Mouse (Mus musculus) ES-Bruce4 (cell line): ENCODE results near the gene Zfp932.
"Not testable (repeated sequence)": the region's sequence is repeated elsewhere in the genome, so short reads cannot be mapped to it uniquely, and the experiment has no call there.

Source experiments
- CTCF ChIP-seq: IDR thresholded peaks from one replicate; pipeline ENCODE4 v1.8.1; 2011; ENCODE audit warnings: low read depth, low read length
- EP300 ChIP-seq: IDR thresholded peaks from 2 replicates; pipeline ENCODE4 v1.6.1; 2011; ENCODE audit warnings: low read depth, low read length; ENCODE audit not compliant: insufficient read depth

- not testable (repeated sequence) for TF ChIP-seq CTCF, EP300
Observed at GRCm38 (mm10) chr5:109980743-109981142, 15.6 kb upstream of the Zfp932 start.
